Mouse (Mus musculus) adrenal gland, postnatal 4 days (tissue): ENCODE results near the gene Ctso. TPM values are rescaled to one million over a fixed set of nuclear protein-coding genes. Genes with fewer than 3 reads are reported as not detected.

Source experiments
- DNase-seq, 2 experiments: peaks; one replicate each; pipeline ENCODE4 v3.0.0; 2021 to 2022; ENCODE audit warnings: low spot score in 2 of 2, mixed read lengths in 2 of 2
- long read RNA-seq, 2 experiments: library from polyadenylated mRNA; stranded (forward); transcript quantifications; one replicate each; pipeline ENCODE4 v2.0.0; 2021
- total RNA-seq, 2 experiments: library from RNA; stranded (reverse); gene quantifications; 2 replicates each; pipeline ENCODE4 v1.2.3; 2021

Ctso gene
- 10 to 100 TPM; 50.8 to 54.8 TPM for total RNA-seq
- long read RNA-seq, experiment 1, transcript Ctso-201 (8 exons, 3,468 nt): major isoform, 62 of 79 reads
- long read RNA-seq, experiment 1, partial matches to known transcripts: 1 of 79 reads
- long read RNA-seq, experiment 1, other reads (novel, unspliced or antisense): 14 of 79 reads
- long read RNA-seq, experiment 2, transcript Ctso-201 (8 exons, 3,468 nt): major isoform, 123 of 155 reads
- long read RNA-seq, experiment 2, partial matches to known transcripts: 8 of 155 reads
- long read RNA-seq, experiment 2, other reads (novel, unspliced or antisense): 22 of 155 reads

- DNase-seq: peak; percentile 55 to 67
Observed at GRCm38 (mm10) chr3:81932141-81933101, at the start of gene Ctso. Gene Ctso (plus strand): TSS chr3:81932601.

GRCm38 (mm10) chr3:81883916-81884315 lies 48.5 kb upstream of the Ctso start:
- DNase-seq: no peak

- DNase-seq: no peak
Observed at GRCm38 (mm10) chr3:81885566-81885965, 46.8 kb upstream of the Ctso start.

- DNase-seq: no peak
Observed at GRCm38 (mm10) chr3:81889137-81889536, 43.3 kb upstream of the Ctso start.

- no peak for DNase-seq
Observed at GRCm38 (mm10) chr3:81910286-81911036, 21.9 kb upstream of the Ctso start.

- DNase-seq: no peak
Observed at GRCm38 (mm10) chr3:81916030-81916686, 16.2 kb upstream of the Ctso start.

GRCm38 (mm10) chr3:81917354-81917935 lies 15.0 kb upstream of the Ctso start:
- DNase-seq: no peak

- no peak for DNase-seq
Observed at GRCm38 (mm10) chr3:81918215-81918614, 14.2 kb upstream of the Ctso start.

GRCm38 (mm10) chr3:81919681-81920080 lies 12.7 kb upstream of the Ctso start:
- DNase-seq: no peak

GRCm38 (mm10) chr3:81922910-81923309 lies 9.5 kb upstream of the Ctso start:
- DNase-seq: no peak

GRCm38 (mm10) chr3:81924931-81925330 lies 7.5 kb upstream of the Ctso start:
- DNase-seq: no peak

- DNase-seq: no peak
Observed at GRCm38 (mm10) chr3:81925856-81926255, 6.5 kb upstream of the Ctso start.

GRCm38 (mm10) chr3:81926764-81927325 lies 5.6 kb upstream of the Ctso start:
- DNase-seq: no peak

GRCm38 (mm10) chr3:81929073-81929472 lies 3.3 kb upstream of the Ctso start:
- no peak for DNase-seq

GRCm38 (mm10) chr3:81931695-81932094 lies 706 bp upstream of the Ctso start:
- DNase-seq: no peak

GRCm38 (mm10) chr3:81933348-81933747 lies 947 bp downstream of the Ctso start:
- DNase-seq: no peak

GRCm38 (mm10) chr3:81938924-81939323 lies 6.5 kb downstream of the Ctso start:
- no peak for DNase-seq

GRCm38 (mm10) chr3:81942341-81942740 lies 9.9 kb downstream of the Ctso start:
- no peak for DNase-seq

- no peak for DNase-seq
Observed at GRCm38 (mm10) chr3:81943097-81943496, 10.7 kb downstream of the Ctso start.

- no peak for DNase-seq
Observed at GRCm38 (mm10) chr3:81944851-81945393, 12.5 kb downstream of the Ctso start.
